Mouse (Mus musculus) neutrophil, adult 5-6 weeks (primary cell): ENCODE data around the gene Rasgrp4. TPM values are rescaled to one million over a fixed set of nuclear protein-coding genes. Genes with fewer than 3 reads are reported as not detected.
"Not testable (repeated sequence)": the region's sequence is repeated elsewhere in the genome, so short reads cannot be mapped to it uniquely, and the experiment has no call there.

ENCODE experiments used
- ATAC-seq: fragments of 151-379, 151-347 bp; 2 replicates; pipeline ENCODE4 v1.8.0; 2017; ENCODE audit warnings: mild to moderate bottlenecking, moderate TSS enrichment; ENCODE audit not compliant: insufficient number of reproducible peaks, poor library complexity, low FRiP score, severe bottlenecking; ENCODE audit errors: extremely low read depth
- total RNA-seq: library from RNA; stranded (forward); fragments of 200-1000 nt; gene quantifications from 2 replicates; pipeline ENCODE4 v1.2.3, GENCODE M21; 2017

The Rasgrp4 gene
- total RNA-seq, 1 experiment from 2014 or later, result 108 TPM

DNA sequence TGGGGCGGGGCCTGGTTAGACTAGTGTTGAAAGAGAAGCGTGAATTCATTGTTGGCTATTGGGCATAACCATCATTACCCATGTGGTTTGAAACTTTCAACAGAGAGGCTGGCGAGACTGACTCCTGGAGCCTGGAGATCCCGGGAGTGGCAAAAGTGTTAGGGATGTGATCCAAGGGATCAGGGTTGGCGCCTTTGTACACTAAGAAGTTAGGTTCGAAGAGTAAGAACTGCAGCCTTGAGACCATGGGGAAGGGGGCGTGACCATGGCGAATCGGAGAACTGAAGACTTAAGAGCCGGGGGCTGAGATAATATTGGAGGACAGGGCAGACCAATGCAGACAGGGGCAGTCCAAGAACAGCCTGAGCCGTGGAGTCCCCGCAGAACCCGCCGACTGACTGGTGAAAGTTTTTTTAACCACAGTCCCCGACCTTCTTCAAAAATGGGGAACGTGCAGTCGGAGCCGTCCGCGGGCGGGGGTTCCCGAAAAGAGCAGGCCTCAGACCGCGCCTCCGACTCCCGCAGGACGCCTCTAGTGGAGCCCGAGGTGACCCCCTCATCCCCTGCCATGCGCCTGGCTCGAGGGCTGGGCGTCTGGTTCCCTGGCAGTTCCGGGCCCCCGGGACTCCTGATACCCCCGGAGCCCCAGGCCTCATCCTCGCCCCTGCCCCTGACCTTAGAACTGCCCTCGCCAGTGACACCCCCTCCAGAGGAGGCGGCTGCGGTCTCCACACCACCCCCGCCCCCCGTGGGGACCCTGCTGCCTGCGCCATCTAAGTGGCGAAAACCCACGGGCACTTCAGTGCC lies 36.3 kb downstream of the Rasgrp4 start:
- peak; percentile 27; the same call in 1 of the 2 replicates for ATAC-seq

GRCm38 (mm10) chr7:29171562-29172097 lies 37.0 kb downstream of the Rasgrp4 start:
- ATAC-seq, result no peak

DNA sequence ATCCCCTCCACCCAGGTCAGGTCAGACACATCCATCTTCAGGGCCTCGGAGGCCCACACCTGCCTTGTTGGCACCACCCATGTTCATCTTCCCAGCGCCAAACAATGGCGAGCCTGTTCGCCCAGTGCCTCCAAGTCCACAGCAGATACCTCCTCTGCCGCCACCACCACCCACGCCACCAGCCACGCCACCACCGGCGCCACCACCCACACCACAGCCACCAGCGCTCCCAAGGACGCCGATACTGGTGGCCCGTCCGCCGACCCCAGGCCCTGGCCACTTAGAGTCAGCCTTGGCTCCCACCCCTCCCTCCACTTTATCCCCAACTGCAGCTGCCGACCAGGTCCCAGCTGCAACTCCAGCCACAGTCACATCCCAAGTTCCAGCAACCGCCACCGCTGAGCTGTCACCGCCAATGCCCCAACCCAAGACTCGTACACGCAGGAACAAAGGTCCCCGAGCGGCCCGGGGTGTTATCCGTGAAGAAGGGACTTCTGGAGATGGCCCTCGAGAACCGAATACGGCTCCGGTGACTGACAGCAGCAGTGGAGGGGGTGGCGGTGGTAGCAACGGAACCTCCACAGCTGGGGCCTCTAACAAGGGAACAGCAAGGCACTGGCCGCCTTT lies 37.9 kb downstream of the Rasgrp4 start:
- no peak for ATAC-seq

GRCm38 (mm10) chr7:29178106-29178505 lies 43.5 kb downstream of the Rasgrp4 start:
- ATAC-seq, result no peak

GRCm38 (mm10) chr7:29179323-29179722 lies 44.7 kb downstream of the Rasgrp4 start:
- no peak for ATAC-seq

DNA sequence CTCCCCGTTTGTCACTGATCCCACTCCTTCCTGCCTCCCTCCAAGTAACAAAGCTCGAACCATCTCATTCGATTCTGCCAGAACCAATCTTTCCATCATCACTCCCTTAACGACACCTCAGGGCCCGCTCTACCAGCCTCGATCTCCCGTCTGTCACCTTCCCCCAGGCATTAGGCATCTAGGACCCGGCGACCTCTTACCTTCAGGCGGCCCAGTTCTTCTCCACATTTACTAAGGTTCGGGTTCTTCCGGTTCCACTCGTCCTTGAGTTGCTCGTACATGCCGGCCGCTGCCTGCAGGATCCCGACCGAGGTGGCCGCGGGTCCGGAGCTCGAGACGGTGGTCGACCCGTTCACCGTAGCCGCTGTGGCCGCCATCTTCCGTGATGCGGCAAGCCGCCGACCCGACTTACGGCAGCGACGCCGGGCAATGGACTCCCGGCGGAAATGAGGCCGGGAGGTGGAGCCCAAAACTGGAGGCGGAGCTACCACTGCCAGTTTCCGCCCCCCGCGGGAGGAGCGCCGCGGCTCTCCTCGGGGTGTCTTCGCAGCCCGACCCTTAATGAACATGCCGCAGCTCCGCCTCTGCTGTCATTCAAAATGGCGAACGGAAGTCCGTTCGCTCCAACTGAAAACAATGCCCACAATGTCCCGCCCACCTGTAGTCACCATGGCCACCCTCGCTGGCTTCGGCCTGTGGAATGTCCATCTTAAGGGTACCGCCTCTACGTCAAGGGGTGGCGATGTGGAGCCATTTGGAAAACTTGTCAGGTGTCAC lies 45.6 kb downstream of the Rasgrp4 start, which contains the start of gene Psmd8:
Psmd8 (minus strand) TSS at position 625 of the 777 bp plus-strand sequence.
- ATAC-seq, result peak; percentile 94

DNA sequence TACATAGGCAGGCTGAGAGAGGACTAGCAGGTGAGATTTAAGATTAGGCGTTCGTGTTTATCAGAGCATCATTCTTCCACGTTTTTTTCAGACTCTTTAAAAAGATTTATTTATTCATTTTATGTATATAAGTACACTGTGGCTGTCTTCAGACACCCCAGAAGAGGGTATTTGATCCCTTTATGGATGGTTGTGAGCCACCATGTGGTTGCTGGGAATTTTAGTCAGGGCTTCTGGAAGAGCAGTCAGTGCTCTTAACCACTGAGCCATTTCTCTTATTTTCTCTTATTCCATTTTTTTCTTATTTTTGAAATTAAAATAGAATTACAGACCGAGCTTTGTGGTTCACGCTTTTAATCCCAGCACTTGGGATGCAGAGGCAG lies 46.2 kb downstream of the Rasgrp4 start:
- no peak for ATAC-seq

GRCm38 (mm10) chr7:29181323-29181722 lies 46.7 kb downstream of the Rasgrp4 start:
- not testable (repeated sequence) for ATAC-seq

DNA sequence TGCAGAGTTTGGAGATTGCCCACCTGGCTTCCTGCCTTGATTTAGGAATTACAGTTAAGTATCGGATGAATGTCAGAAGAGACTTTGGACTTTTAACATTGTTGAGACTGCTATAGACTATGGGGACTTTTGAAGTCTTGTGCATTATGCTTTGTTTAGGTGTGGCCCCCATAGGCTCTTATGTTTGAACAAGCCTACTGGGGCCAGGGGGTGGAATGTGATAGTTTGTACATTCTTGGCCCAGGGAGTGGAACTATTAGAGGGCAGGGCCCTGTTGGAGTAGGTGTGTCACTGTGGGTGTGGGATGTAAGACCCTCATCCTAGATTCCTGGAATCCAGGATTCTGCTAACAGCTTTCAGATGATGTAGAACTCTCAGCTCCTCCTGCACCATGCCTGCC lies 59.6 kb downstream of the Rasgrp4 start:
- ATAC-seq, result not testable (repeated sequence)

- no peak for ATAC-seq
These were observed 67.9 kb downstream of the Rasgrp4 start for GRCm38 (mm10) chr7:29202577-29202976.

Other genes with a start within 250 kb of the Rasgrp4 start
- 29.7 and 36.4 TPM in 2 replicates for gene Actn4, start 172.5 kb upstream of the Rasgrp4 start, total RNA-seq
- gene Eif3k, start 153.0 kb upstream of the Rasgrp4 start, total RNA-seq, result 191 and 195 TPM in 2 replicates
- gene Map4k1, start 152.8 kb upstream of the Rasgrp4 start, total RNA-seq, result 132 and 154 TPM in 2 replicates
- 0.61 and 1.0 TPM in 2 replicates for gene Ryr1, start 9.7 kb upstream of the Rasgrp4 start, total RNA-seq
- gene Fam98c, start 21.4 kb downstream of the Rasgrp4 start, total RNA-seq, result 23.3 and 26.8 TPM in 2 replicates
- 0.47 TPM in 1 of 2 replicates, not detected in the other for gene Ggn, start 35.4 kb downstream of the Rasgrp4 start, total RNA-seq
- gene Spred3, start 35.6 kb downstream of the Rasgrp4 start, total RNA-seq, result 0.58 and 0.98 TPM in 2 replicates
- 122 and 123 TPM in 2 replicates for gene Psmd8, start 45.9 kb downstream of the Rasgrp4 start, total RNA-seq
- gene Catsperg1, start 79.2 kb downstream of the Rasgrp4 start, total RNA-seq, result 0.98 and 3.6 TPM in 2 replicates
- 1.7 and 3.7 TPM in 2 replicates for gene Kcnk6, start 97.7 kb downstream of the Rasgrp4 start, total RNA-seq
- gene Yif1b, start 103.5 kb downstream of the Rasgrp4 start, total RNA-seq, result 4.4 and 5.2 TPM in 2 replicates
- gene 2200002D01Rik, start 113.6 kb downstream of the Rasgrp4 start, total RNA-seq, result 2.4 and 2.8 TPM in 2 replicates
- 14.1 and 14.3 TPM in 2 replicates for gene Spint2, start 147.1 kb downstream of the Rasgrp4 start, total RNA-seq
- not detected in 2 replicates for gene Ppp1r14a, start 154.5 kb downstream of the Rasgrp4 start, total RNA-seq
- gene Dpf1, start 169.1 kb downstream of the Rasgrp4 start, total RNA-seq, result not detected in 2 replicates